Mouse (Mus musculus): ENCODE measurements at regions not wholly inside any gene's neighbourhood (a gene's known extent, or its start where the extent isn't known, plus 50 kb on each side); places are given as distances from the start of the nearest gene placed in this dataset.
"Not testable (repeated sequence)": the region's sequence is repeated elsewhere in the genome, so short reads cannot be mapped to it uniquely, and the experiment has no call there.

DNA sequence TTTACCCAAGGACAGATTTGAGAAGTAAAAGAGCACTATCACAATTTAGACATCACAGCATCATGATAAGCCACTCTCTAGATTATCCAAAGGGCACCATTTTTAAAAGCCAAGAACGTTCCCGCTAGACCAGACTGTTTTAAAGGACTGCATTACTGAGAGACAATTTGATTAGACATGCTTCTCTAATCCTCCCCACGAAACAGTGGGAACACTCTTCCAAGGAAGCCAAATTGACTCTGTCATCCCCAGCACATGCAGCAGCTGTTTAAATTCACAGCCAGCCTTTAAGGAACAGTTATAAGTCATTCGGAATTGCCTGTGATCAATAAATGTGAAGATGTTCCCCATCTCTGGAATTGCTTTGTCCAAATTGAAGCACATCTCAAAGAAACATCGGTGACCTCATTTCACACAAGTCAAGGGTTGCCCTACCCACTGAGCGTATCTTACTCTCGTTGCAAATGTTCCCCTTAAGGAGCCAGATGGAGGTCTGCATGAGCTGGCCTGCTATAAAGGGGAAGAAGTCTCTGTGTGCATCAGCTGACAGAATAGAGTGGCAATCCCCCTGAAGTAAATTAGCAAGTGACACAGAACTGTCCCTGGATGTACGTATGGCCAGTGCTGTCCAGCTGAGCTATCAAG lies 393.2 kb downstream of the Pid1 start:
- H3K4me1 ChIP-seq (replicated peaks), result no peaks in the 10 kb centered on the region
- H3K9ac ChIP-seq, result no peak overlapping the region
- H3K27ac ChIP-seq, result no peak overlapping the region
- H3K9me3 ChIP-seq (replicated peaks), result no peaks in the 10 kb centered on the region
- no peak for ATAC-seq (replicated peaks; ENCODE audit: insufficient number of reproducible peaks, insufficient read depth, low FRiP score, low read depth)
- H3K36me3 ChIP-seq, result no peaks in the 10 kb centered on the region
- no peak overlapping the region for H3K4me2 ChIP-seq
- no peak overlapping the region for H3K4me3 ChIP-seq
- WGBS, result 73% methylated on average over 8 of the region's 8 CpGs
- no peaks in the 10 kb centered on the region for H3K27me3 ChIP-seq

DNA sequence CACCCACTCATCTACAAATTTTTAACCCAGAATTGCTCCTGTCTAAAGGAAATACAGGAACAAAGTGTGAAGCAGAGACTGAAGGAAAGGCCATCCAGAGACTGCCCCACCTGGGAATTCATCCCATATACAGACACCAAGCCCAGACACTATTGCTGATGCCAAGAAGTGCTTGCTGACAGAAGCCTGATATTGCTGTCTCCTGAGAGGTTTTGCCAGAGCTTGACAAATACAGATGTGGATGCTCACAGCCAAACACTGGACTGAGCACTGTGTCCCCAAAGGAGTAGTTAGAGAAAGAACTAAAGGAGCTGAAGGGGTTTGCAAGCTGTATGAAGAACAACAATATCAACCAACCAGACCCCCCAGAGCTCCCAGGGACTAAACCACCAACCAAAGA lies 399.3 kb downstream of the Pid1 start:
- H3K27ac ChIP-seq; H3K9ac ChIP-seq; H3K4me3 ChIP-seq; H3K4me1 ChIP-seq (replicated peaks); H3K9me3 ChIP-seq (replicated peaks); H3K4me2 ChIP-seq; H3K27me3 ChIP-seq; ATAC-seq (replicated peaks; ENCODE audit: insufficient number of reproducible peaks, insufficient read depth, low FRiP score, low read depth); H3K36me3 ChIP-seq: not testable (repeated sequence)

DNA sequence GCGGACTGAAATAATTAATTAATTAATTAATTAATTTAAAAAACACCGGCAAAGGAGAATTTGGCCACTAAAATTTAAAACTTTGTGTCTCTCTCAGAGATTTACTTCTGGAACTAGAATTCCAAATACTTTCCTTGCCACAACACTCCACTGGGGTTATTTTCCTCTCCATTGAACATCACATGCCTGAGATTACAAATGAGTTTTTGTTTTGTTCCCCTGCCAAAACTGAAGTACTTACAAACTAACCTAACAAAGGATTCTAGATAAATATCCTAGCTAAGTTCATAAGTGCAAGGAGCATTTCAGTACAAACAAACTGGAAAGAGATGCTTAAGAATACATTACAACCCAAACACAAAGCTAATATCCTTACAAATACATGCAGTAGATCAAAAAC lies 402.2 kb downstream of the Pid1 start:
- Histone ChIP-seq H3K9me3 (replicated peaks) (no peaks in the 10 kb centered on the region), H3K27me3 (no peaks in the 10 kb centered on the region), H3K36me3 (no peaks in the 10 kb centered on the region), H3K4me3 (no peak overlapping the region), H3K27ac (no peak overlapping the region), H3K4me1 (replicated peaks) (no peaks in the 10 kb centered on the region), H3K9ac (no peak overlapping the region), H3K4me2 (no peak overlapping the region)
- 90% methylated on average over 2 of the region's 2 CpGs for WGBS
- no peak for ATAC-seq (replicated peaks; ENCODE audit: insufficient number of reproducible peaks, insufficient read depth, low FRiP score, low read depth)

DNA sequence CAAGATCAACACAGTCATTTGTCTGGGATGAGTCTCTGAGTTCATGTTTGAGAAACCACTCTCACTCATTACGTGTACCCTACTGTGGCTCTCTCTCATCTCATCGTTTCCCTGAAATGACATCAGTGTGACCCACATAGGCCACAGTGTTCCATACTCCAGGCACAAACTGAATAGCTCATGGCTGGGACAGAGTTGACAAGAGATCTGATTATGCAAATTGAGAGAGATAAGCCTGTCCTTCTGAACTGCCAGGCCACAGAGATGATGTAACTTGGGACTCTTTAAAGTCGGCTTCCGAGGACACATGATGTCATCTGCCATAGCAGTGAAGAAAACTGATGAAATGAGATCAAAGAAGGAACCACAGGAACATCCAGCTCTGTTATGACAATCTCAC lies 404.2 kb downstream of the Pid1 start:
- Histone ChIP-seq H3K36me3 (no peaks in the 10 kb centered on the region), H3K4me2 (no peak overlapping the region), H3K27ac (no peak overlapping the region), H3K4me3 (no peak overlapping the region), H3K4me1 (replicated peaks) (no peaks in the 10 kb centered on the region), H3K9ac (no peak overlapping the region), H3K9me3 (replicated peaks) (no peaks in the 10 kb centered on the region), H3K27me3 (no peaks in the 10 kb centered on the region)
- ATAC-seq (replicated peaks; ENCODE audit: insufficient number of reproducible peaks, insufficient read depth, low FRiP score, low read depth), result no peak
- WGBS, result 62% methylated on average over 4 of the region's 4 CpGs

DNA sequence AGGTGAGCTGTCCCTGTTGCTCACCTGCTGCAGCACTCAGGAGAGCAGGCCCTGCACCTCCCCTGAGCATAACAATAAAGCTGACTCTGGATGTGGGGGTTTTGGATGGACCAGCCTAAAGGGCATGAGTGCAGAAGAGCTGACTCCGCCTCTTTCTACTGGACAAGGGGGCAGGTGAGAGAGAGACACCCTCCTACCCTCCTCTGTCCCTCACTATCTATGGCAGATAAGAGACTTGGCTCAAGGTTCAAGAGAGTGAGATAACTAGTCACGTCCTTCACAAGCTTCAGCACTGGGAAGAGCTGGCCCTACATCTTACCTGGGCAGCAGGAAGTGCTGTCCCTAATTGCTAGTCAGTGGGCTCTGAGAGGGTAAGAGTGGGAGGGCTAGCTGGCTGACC lies 441.1 kb downstream of the Pid1 start:
- Histone ChIP-seq H3K4me3 (no peak overlapping the region), H3K9ac (no peak overlapping the region), H3K27ac (no peak overlapping the region), H3K4me1 (replicated peaks) (no peaks in the 10 kb centered on the region), H3K9me3 (replicated peaks) (no peaks in the 10 kb centered on the region), H3K36me3 (no peaks in the 10 kb centered on the region), H3K27me3 (no peaks in the 10 kb centered on the region), H3K4me2 (no peak overlapping the region)
- no peak for ATAC-seq (replicated peaks; ENCODE audit: insufficient number of reproducible peaks, insufficient read depth, low FRiP score, low read depth)
- 55% methylated on average over 2 of the region's 2 CpGs for WGBS

DNA sequence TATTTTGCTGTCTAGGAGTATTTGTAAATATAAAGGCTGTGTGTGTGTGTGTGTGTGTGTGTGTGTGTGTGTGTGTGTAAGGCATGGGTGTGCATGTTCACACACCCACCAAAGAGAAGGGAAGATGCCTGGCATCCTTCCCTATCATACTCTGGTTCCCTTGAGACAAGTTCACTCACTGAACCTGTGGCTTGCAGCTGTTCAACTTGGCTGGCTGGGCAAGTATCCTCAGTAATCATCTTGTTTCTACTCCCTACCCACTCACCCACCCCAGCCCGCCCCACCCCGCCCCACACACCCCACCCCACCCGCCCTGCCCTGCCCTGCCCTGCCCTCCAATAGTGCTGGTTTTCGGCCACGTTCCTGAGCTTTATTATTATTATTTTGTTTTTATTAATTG lies 448.5 kb downstream of the Pid1 start:
- Histone ChIP-seq H3K4me3 (no peak overlapping the region), H3K36me3 (no peaks in the 10 kb centered on the region), H3K9ac (no peak overlapping the region), H3K9me3 (replicated peaks) (no peaks in the 10 kb centered on the region), H3K4me1 (replicated peaks) (no peaks in the 10 kb centered on the region), H3K27ac (no peak overlapping the region), H3K4me2 (no peak overlapping the region), H3K27me3 (no peaks in the 10 kb centered on the region)
- 64% methylated on average over 5 of the region's 5 CpGs for WGBS
- ATAC-seq (replicated peaks; ENCODE audit: insufficient number of reproducible peaks, insufficient read depth, low FRiP score, low read depth), result no peak

DNA sequence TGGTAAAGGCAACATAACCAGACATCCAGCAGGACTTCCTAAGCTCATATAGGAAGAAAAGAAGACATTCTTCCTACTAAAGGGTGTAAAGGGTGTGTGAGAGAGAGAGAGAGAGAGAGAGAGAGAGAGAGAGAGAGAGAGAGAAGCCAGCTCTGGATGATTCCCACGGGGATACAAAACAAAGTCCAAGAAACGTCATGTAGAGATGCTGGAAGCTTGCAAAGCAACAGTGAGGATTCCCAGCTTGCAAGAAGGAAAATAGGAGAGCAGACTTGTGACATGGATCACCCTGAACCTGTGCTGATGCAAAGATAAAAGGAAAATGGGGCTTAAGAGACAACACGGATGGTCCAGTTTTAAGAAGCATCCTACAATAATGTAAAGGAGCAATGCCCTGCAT lies 456.6 kb downstream of the Pid1 start:
- ATAC-seq (replicated peaks; ENCODE audit: insufficient number of reproducible peaks, insufficient read depth, low FRiP score, low read depth), result no peak
- no peak overlapping the region for H3K4me2 ChIP-seq
- H3K4me1 ChIP-seq (replicated peaks), result no peaks in the 10 kb centered on the region
- H3K27me3 ChIP-seq, result no peaks in the 10 kb centered on the region
- no peak overlapping the region for H3K4me3 ChIP-seq
- no peaks in the 10 kb centered on the region for H3K9me3 ChIP-seq (replicated peaks)
- H3K9ac ChIP-seq, result no peak overlapping the region
- 48% methylated on average over 3 of the region's 3 CpGs for WGBS
- no peaks in the 10 kb centered on the region for H3K36me3 ChIP-seq
- H3K27ac ChIP-seq, result no peak overlapping the region

DNA sequence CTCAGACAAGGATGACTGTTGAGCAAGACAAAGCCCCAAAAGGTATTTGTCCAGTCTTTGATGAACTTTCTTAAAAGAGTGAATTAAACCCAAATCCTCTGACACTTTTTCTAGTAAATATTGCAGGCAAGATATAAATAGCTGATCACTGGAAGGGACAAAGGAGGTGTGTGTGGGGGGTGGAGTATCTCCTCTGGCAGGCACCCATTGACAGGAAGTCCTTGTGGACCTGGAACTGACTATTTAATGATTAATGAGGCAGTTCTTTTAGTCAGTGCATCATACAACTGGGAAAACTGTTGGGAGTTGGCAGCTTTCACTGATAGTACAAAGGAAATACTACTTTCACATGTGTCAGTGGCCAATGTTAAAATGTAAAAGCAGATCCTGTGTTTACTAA lies 457.1 kb downstream of the Pid1 start:
- Histone ChIP-seq H3K36me3 (no peaks in the 10 kb centered on the region), H3K4me1 (replicated peaks) (no peaks in the 10 kb centered on the region), H3K4me3 (no peak overlapping the region), H3K4me2 (no peak overlapping the region), H3K27me3 (no peaks in the 10 kb centered on the region), H3K27ac (no peak overlapping the region), H3K9me3 (replicated peaks) (no peaks in the 10 kb centered on the region), H3K9ac (no peak overlapping the region)
- no peak for ATAC-seq (replicated peaks; ENCODE audit: insufficient number of reproducible peaks, insufficient read depth, low FRiP score, low read depth)

DNA sequence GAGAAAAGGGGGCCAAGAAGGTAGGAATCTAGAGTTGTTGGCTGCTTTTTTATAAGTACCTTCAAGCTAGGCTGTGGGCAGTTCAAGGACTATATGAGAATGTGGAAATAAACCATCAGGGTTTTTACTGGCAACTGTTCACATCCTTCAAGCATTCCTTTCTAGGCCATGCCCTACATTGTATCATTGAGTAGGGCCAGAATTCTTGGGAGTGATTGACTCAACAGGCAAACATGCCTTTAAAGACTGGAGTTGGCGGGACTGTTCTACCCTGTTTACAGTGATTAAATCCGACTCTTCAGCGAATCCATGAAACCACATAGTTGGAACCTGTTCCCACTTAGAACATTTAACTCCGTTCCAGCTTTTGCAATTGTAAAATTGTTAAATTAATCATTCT lies 463.8 kb downstream of the Pid1 start:
- Histone ChIP-seq H3K4me2 (no peak overlapping the region), H3K27ac (no peak overlapping the region), H3K9me3 (replicated peaks) (no peaks in the 10 kb centered on the region), H3K4me3 (no peak overlapping the region), H3K36me3 (no peaks in the 10 kb centered on the region), H3K27me3 (no peaks in the 10 kb centered on the region), H3K9ac (no peak overlapping the region), H3K4me1 (replicated peaks) (no peaks in the 10 kb centered on the region)
- no peak for ATAC-seq (replicated peaks; ENCODE audit: insufficient number of reproducible peaks, insufficient read depth, low FRiP score, low read depth)
- 70% methylated on average over 4 of the region's 4 CpGs for WGBS

DNA sequence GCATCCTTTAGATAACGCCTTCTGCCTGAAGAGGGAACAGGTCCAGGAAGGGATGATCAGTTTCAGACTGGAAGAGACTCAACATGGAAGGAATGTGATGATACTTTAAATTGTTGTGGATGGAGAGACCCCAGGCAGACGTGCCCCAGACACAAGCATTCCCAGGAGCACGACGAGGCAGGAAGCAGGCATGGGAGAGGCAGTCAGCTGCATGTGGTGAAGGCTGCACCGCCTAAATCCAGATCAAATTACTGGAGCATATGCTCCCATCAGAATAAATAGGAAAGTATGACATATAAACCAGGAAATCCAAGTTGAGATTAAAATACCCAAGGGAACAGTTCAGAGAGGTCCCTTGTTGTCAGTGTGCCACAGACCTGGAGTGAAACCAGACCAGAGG lies 467.3 kb downstream of the Pid1 start:
- H3K27me3 ChIP-seq, result no peaks in the 10 kb centered on the region
- 0 out of 2 replicates have a peak overlapping the region, but pooled peaks have one; percentile 18 for H3K4me2 ChIP-seq
- H3K4me3 ChIP-seq, result no peak overlapping the region
- ATAC-seq (replicated peaks; ENCODE audit: insufficient number of reproducible peaks, insufficient read depth, low FRiP score, low read depth), result peak; percentile 77
- no peak overlapping the region for H3K9ac ChIP-seq
- no peaks in the 10 kb centered on the region for H3K9me3 ChIP-seq (replicated peaks)
- 23% methylated on average over 5 of the region's 5 CpGs for WGBS
- H3K4me1 ChIP-seq (replicated peaks), result no peaks in the 10 kb centered on the region
- no peaks in the 10 kb centered on the region for H3K36me3 ChIP-seq
- peak overlapping the region; percentile 3; the same call in 1 of the 2 replicates for H3K27ac ChIP-seq

DNA sequence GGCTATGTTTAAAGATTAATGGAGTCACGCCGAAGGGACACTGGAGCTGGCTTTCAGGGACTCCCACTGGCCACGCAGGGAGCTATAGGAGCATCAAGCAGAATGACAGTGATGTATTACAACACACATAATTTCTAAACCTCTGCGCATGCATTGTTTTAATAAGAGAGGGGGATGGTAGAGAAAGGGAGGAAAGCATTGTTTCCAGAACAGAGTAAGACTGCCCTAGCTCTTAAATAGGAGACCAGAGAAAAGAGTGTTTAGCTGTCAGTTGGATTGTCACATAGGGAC lies 471.1 kb upstream of the Sphkap start:
- H3K4me3 ChIP-seq, result no peak overlapping the region
- no peaks in the 10 kb centered on the region for H3K36me3 ChIP-seq
- H3K4me1 ChIP-seq (replicated peaks), result no peaks in the 10 kb centered on the region
- H3K27me3 ChIP-seq, result no peaks in the 10 kb centered on the region
- no peak overlapping the region for H3K27ac ChIP-seq
- 74% methylated on average over 4 of the region's 4 CpGs for WGBS
- no peak for ATAC-seq (replicated peaks; ENCODE audit: insufficient number of reproducible peaks, insufficient read depth, low FRiP score, low read depth)
- no peak overlapping the region for H3K4me2 ChIP-seq
- no peak overlapping the region for H3K9ac ChIP-seq
- no peaks in the 10 kb centered on the region for H3K9me3 ChIP-seq (replicated peaks)

DNA sequence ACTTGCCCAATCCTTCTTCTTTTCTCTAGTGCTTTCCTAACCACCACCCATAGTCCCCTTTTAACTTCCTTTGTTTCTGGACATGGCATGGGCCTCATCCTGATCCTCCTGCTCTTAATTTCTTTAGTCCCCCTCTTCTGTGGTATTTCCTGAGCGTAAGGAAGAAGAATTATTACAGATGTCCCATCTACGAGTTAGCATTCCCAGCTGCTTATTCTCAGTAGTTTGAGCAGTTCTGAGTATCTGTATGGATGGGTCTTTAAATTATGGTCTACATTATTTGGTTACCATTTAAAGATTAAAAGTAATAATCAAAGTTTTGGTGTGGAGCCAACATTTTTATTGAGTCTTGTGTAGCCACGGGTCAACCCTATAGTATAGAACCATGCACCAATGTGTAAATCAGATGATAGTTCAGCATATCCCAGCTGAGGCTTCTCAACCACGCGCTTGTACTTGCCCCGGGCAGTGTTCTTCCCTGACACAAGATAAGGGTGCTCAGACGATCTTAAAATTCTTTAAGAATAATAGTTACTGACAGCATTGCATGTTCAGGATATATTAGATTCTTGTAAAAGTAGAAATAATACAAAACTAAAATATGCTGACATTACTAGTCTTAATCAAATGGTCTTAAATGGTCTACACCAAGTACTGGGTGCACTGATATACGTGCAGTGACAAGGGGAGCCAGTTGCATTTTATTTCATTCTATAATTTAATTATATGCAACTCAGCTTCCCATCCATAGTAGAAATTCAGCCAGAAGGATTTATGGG lies 470.5 kb upstream of the Sphkap start:
- Histone ChIP-seq H3K9ac (no peak overlapping the region), H3K36me3 (no peaks in the 10 kb centered on the region), H3K4me1 (replicated peaks) (no peaks in the 10 kb centered on the region), H3K27ac (no peak overlapping the region), H3K9me3 (replicated peaks) (no peaks in the 10 kb centered on the region), H3K4me2 (no peak overlapping the region), H3K27me3 (no peaks in the 10 kb centered on the region), H3K4me3 (no peak overlapping the region)
- no peak for ATAC-seq (replicated peaks; ENCODE audit: insufficient number of reproducible peaks, insufficient read depth, low FRiP score, low read depth)
- WGBS, result 73% methylated on average over 8 of the region's 8 CpGs

All from heart, embryonic 15.5 days (tissue).